Mouse (Mus musculus): Measurements from ENCODE around the gene Rbm20. TPM values are rescaled to one million over a fixed set of nuclear protein-coding genes. Genes with fewer than 3 reads are reported as not detected.

The Rbm20 gene
- polyA plus RNA-seq, 1 experiment from 2014 or later: 4.0 TPM

DNA sequence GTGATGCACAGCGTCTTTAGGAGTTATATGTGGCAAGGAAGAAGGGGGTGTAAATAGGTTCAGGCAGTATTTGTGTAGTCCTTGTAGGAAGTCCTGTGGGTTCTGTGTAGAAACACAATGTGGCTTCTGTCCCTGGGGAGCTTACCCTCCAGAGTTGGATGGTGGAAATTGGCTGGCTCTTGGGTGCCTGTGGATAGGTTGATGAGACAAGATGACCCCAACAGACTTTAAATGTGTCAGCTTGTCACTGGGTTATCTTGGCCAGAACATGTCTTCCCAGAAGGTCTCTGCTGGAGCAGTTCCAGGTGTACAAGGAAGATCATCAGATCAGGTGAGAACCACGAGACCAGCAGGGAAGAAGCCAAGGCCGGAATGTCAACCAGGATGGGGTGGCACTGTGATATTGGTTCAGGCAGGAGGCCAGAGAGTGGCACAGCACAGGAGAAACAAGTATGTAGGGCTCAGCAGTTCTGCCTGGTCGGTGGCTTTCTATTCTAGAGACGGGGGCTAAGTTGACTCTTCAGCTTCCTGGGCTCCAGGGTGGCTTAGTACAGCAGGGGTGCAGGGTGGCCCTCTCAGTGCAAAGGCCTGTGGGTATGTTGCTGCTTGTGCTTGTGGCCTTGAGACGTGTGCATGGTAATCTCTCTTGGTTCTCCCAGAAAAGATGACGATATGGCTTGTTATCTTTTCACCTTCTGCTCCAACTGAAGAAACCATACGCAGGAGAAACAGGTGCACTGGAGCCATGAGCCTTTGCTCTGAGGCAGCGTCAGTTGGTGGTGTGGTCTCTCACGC lies 209.7 kb downstream of the Rbm20 start:
- H3K4me2 ChIP-seq: no peak overlapping the region
- H3K27me3 ChIP-seq: no peaks in the 10 kb centered on the region
- ATAC-seq (ENCODE audit: insufficient number of reproducible peaks, low FRiP score, low TSS enrichment, low read depth): no peak
- no peak overlapping the region for H3K9ac ChIP-seq
- H3K36me3 ChIP-seq: no peaks in the 10 kb centered on the region
- H3K9me3 ChIP-seq: no peaks in the 10 kb centered on the region
- H3K4me1 ChIP-seq: peaks cover 13% of the 10 kb centered on the region
- 89% methylated on average over 10 of the region's 10 CpGs for WGBS
- no peak overlapping the region for H3K27ac ChIP-seq
- H3K4me3 ChIP-seq: no peak overlapping the region

DNA sequence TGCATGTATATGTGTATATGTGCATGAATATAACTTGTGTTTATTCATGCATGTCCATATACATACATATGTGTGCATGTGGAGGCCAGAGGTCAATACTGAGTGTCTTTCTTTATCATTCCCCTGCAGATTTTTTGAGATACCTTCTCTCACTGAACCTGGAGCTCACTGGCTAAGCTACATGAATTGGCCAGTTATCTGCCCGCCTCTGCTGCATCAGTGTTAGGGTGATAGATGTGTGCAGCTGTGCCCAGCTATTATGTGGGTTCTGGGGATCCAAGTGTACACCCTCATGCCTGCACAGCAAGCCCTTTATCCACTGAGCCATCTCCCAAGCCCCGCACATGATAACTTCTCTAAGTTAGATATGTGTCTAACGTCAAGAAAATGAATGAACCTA lies 210.7 kb downstream of the Rbm20 start:
- Histone ChIP-seq H3K27me3 (no peaks in the 10 kb centered on the region), H3K4me3 (no peak overlapping the region), H3K9me3 (no peaks in the 10 kb centered on the region), H3K36me3 (no peaks in the 10 kb centered on the region), H3K27ac (no peak overlapping the region), H3K4me1 (peaks cover 24% of the 10 kb centered on the region), H3K9ac (no peak overlapping the region), H3K4me2 (no peak overlapping the region)
- no peak for ATAC-seq (ENCODE audit: insufficient number of reproducible peaks, low FRiP score, low TSS enrichment, low read depth)
- WGBS: 82% methylated on average over 3 of the region's 3 CpGs

DNA sequence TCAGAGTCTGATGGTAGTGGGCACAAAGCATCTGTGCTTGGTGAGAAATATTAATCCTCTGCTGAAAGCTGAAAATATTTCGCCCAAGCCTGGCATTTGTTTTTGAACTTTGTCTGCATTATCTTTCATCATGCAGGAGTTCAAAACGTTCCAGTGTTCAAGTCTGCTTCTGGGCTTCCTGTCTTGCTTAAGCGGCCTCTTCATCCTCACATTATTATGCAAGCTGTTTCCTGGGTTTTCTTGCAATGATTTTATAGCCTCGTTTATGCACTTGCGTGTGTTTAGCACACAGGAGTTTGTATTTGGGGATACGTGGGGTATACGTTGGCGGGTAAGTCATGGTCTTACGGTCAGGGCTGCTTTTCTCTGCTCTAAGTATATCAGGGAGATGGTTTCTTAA lies 211.2 kb downstream of the Rbm20 start:
- WGBS: 58% methylated on average over 9 of the region's 9 CpGs
- Histone ChIP-seq H3K27ac (no peak overlapping the region), H3K9me3 (no peaks in the 10 kb centered on the region), H3K27me3 (no peaks in the 10 kb centered on the region), H3K4me1 (peaks cover 29% of the 10 kb centered on the region), H3K4me2 (no peak overlapping the region), H3K36me3 (no peaks in the 10 kb centered on the region), H3K9ac (no peak overlapping the region), H3K4me3 (no peak overlapping the region)
- ATAC-seq (ENCODE audit: insufficient number of reproducible peaks, low FRiP score, low TSS enrichment, low read depth): no peak

DNA sequence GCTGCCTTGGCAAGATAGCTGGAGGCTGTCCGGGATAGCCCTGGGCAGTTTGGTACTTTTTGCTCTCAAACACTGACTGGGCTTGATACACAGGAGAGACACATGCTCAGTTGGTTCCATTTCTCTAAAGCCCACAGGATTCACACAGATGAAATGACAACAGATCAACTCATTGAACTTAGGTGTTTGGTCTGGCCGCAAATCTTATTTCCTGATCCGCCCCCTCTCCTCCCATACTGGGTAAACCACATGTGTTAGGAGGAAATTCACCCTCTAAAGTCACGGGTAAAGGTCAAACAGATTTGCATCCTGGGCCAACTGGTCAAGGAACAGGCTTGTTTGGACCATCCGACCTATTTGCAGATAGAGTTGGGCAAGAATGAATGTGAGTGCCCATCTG lies 212.4 kb downstream of the Rbm20 start:
- no peak overlapping the region for H3K27ac ChIP-seq
- H3K27me3 ChIP-seq: no peaks in the 10 kb centered on the region
- H3K4me3 ChIP-seq: no peak overlapping the region
- no peak overlapping the region for H3K4me2 ChIP-seq
- WGBS: 60% methylated on average over 5 of the region's 5 CpGs
- no peak overlapping the region for H3K9ac ChIP-seq
- no peaks in the 10 kb centered on the region for H3K9me3 ChIP-seq
- H3K36me3 ChIP-seq: no peaks in the 10 kb centered on the region
- H3K4me1 ChIP-seq: peaks cover 40% of the 10 kb centered on the region
- no peak for ATAC-seq (ENCODE audit: insufficient number of reproducible peaks, low FRiP score, low TSS enrichment, low read depth)

DNA sequence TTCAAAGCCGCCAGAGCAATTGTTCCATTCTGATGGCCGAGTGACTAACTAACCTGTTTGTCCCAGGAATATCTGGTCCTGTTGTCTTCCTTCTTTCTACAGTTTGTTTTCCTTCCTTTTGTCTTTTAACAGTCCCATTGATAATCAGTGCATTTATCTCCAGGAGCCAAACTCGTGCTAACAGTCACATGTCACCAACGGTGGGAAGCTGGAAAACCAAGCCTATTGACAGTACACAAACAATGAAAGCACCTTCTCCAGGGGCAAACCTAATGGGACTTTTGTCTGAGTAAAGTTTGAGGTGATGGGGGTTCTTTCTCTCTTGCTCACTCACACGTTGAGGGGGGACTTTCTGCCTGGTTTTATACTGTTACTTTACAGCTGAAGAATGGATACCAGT lies 213.2 kb downstream of the Rbm20 start:
- Histone ChIP-seq H3K27me3 (no peaks in the 10 kb centered on the region), H3K4me2 (no peak overlapping the region), H3K9ac (no peak overlapping the region), H3K4me3 (no peak overlapping the region), H3K36me3 (no peaks in the 10 kb centered on the region), H3K4me1 (peaks cover 47% of the 10 kb centered on the region), H3K27ac (no peak overlapping the region), H3K9me3 (no peaks in the 10 kb centered on the region)
- WGBS: 63% methylated on average over 5 of the region's 5 CpGs
- no peak for ATAC-seq (ENCODE audit: insufficient number of reproducible peaks, low FRiP score, low TSS enrichment, low read depth)

DNA sequence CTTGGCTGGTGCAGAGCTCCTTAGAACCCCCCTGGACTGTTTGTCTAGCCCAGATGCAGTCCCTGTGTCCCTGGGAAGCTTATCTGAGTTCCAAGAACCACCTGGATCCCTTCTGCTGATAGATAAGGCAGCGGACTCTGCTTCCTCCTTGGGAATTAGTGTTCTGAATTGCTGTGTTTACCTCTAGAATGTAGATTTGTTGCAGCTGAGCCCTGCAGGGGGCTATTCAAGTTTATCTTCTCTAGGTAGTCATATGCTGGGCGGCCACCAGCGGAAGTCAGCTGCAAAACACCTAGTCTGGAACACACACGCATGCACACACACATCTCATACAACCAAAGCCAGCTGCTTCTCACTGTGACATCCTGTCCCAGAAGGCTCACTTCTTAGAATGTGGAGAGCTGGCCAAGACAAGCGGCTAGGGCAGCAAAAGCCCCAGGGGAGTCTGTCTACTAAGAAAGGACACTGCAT lies 213.7 kb downstream of the Rbm20 start:
- no peak for ATAC-seq (ENCODE audit: insufficient number of reproducible peaks, low FRiP score, low TSS enrichment, low read depth)
- no peak overlapping the region for H3K9ac ChIP-seq

DNA sequence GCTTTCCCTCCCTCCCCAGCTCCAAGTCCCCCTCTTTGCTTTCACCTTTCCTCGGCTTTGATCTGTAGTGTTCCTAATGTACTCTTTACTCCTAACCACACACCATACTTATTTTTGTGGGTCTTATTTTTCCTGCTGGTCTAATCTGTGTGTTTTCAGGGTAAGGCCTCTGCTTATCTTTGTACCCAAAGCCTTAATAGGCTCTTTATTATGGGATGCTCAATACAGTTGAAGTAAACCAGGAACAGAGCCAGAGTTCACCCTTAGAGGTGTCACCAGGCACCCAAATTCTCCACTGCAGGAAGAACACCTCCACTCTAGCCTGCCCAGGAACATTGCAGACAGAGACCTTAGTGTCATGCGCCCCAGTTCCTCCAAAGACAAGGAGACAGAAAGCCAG lies 214.5 kb downstream of the Rbm20 start:
- H3K4me1 ChIP-seq: peaks cover 57% of the 10 kb centered on the region
- no peaks in the 10 kb centered on the region for H3K27me3 ChIP-seq
- no peak overlapping the region for H3K9ac ChIP-seq
- no peak for ATAC-seq (ENCODE audit: insufficient number of reproducible peaks, low FRiP score, low TSS enrichment, low read depth)
- no peak overlapping the region for H3K4me3 ChIP-seq
- 79% methylated on average over 2 of the region's 2 CpGs for WGBS
- peak overlapping the region; percentile 91 for H3K27ac ChIP-seq
- no peak overlapping the region for H3K4me2 ChIP-seq
- H3K9me3 ChIP-seq: no peaks in the 10 kb centered on the region
- no peaks in the 10 kb centered on the region for H3K36me3 ChIP-seq

More for the DNA sequence above, 213.7 kb downstream of the Rbm20 start:
- Histone ChIP-seq H3K4me1 (peaks cover 53% of the 10 kb centered on the region), H3K4me2 (no peak overlapping the region), H3K27me3 (no peaks in the 10 kb centered on the region), H3K36me3 (no peaks in the 10 kb centered on the region), H3K4me3 (no peak overlapping the region), H3K27ac (peak overlapping the region; percentile 91; the same call in 1 of the 2 replicates), H3K9me3 (no peaks in the 10 kb centered on the region)
- WGBS: 66% methylated on average over 5 of the region's 5 CpGs

DNA sequence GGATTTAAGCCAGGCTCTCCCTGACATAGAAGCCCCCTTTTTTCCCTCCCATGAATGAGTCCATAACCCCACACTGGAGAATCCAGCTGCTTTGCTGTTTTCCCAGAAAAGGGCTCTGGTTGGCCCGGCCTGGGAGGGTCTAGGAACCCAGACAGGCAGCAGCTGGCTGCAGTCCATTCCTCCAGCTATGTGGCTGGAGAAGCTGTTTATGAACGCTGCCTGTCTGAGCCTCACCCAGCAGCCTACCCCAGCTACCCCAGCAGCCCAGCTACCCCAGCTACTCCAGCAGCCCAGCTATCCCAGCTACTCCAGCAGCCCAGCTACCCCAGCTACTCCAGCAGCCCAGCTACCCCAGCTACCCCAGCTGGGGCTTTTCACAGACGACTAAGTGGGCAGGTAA lies 215.0 kb downstream of the Rbm20 start, which contains the start of gene Pdcd4:
Pdcd4 (plus strand) TSS at position 171 of the 400 bp plus-strand sequence.
- H3K9ac ChIP-seq: no peak within 1 kb of the TSS
- H3K27ac ChIP-seq: peak within 1 kb of the TSS; percentile 91
- no peaks in the 10 kb centered on the region for H3K27me3 ChIP-seq
- peak; percentile 65 for ATAC-seq (ENCODE audit: insufficient number of reproducible peaks, low FRiP score, low TSS enrichment, low read depth)
- H3K4me2 ChIP-seq: no peak within 1 kb of the TSS
- H3K4me3 ChIP-seq: no peak within 1 kb of the TSS; the same call in 1 of the 2 replicates
- peaks cover 57% of the 10 kb centered on the region for H3K4me1 ChIP-seq
- no peaks in the 10 kb centered on the region for H3K36me3 ChIP-seq
- H3K9me3 ChIP-seq: no peaks in the 10 kb centered on the region
- 10% methylated on average over 3 of the region's 3 CpGs for WGBS

DNA sequence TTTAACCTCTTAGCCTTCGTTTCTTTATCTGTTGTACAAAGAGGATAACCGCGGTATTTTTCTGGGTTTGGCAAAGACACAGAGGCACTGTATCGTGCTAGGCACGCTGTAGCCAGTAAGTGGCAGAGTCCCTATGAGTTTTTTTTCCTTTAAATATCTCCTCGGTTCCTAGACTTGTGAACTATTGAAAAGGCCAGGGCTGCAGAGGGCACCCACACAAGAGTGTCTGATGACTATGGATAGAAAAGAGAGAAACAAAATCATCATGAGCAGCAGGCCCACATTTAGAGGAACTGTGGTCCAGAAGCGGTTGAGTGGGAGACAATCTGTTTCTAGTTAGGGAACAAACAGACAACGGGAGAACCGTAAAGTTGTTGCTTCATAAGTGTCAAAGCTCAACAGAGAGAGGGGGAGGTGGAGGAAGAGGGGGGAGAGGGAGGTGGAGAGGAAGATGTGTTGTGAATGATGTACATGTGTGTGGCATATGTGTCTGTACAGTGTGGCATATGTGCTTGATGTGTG lies 215.8 kb downstream of the Rbm20 start:
- H3K27ac ChIP-seq: peak overlapping the region; percentile 91
- H3K4me1 ChIP-seq: peaks cover 58% of the 10 kb centered on the region
- H3K27me3 ChIP-seq: no peaks in the 10 kb centered on the region
- no peak for ATAC-seq (ENCODE audit: insufficient number of reproducible peaks, low FRiP score, low TSS enrichment, low read depth)
- H3K4me2 ChIP-seq: no peak overlapping the region
- no peaks in the 10 kb centered on the region for H3K36me3 ChIP-seq
- H3K4me3 ChIP-seq: no peak overlapping the region
- H3K9me3 ChIP-seq: no peaks in the 10 kb centered on the region
- no peak overlapping the region for H3K9ac ChIP-seq
- WGBS: 46% methylated on average over 9 of the region's 9 CpGs

DNA sequence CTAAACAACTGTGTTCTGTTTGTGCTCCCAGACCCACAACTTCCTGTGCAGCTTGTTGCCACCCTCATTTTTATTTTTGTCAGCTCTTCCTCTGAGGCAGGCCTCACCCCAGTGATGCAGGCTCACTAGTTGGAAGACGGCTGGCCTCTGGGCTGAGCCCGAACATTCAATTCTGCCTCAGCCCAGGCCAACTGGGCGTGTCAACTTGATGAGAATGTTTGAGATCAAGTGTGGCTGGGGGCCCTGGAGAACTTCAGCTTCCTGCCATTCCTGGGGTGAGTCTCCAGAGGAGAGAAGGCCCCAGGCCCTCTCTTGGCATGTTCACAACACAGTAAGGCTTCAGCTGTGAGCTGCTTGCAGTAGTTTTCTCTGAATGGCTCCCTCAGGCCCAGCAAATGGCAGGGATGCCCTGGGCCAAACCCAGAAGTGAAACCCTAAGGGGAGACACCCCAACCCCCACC lies 216.6 kb downstream of the Rbm20 start:
- Histone ChIP-seq H3K27ac (peak overlapping the region; percentile 91), H3K9me3 (no peaks in the 10 kb centered on the region), H3K36me3 (no peaks in the 10 kb centered on the region), H3K4me2 (no peak overlapping the region), H3K4me3 (no peak overlapping the region), H3K4me1 (peaks cover 66% of the 10 kb centered on the region), H3K9ac (no peak overlapping the region), H3K27me3 (no peaks in the 10 kb centered on the region)
- ATAC-seq (ENCODE audit: insufficient number of reproducible peaks, low FRiP score, low TSS enrichment, low read depth): no peak
- 31% methylated on average over 3 of the region's 3 CpGs for WGBS

DNA sequence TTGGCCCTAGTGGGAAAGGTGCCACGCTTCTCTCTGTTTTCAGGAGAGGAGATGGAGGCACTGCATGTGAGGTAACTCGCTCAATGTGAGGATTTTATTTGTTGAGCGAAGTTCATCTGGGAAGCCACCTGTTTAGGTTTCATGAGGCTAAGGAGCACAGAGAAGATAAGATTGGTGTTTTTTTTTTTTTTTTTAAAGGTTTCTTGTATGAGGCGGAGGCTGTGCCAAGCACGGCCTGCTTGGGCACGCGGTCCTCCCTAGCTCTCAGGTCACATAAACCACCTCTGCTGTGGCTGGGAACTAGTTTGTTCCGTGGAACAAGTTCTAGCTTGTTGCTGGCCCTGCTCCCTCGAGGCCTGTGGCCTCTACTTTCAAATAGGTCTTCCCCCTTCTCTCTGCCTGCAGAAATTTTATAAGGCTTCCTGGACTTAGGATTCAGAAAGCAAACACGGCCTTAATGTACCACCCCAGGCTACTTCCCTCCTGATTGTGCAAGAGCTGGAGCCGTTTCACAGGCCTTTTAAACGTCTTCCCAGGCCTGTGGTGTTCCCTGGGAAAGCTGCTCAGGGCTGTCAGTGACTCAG lies 217.5 kb downstream of the Rbm20 start:
- no peaks in the 10 kb centered on the region for H3K9me3 ChIP-seq
- peak overlapping the region; percentile 91 for H3K27ac ChIP-seq
- no peaks in the 10 kb centered on the region for H3K27me3 ChIP-seq
- no peaks in the 10 kb centered on the region for H3K36me3 ChIP-seq
- WGBS: 37% methylated on average over 12 of the region's 12 CpGs
- H3K4me2 ChIP-seq: no peak overlapping the region
- H3K4me1 ChIP-seq: peaks cover 72% of the 10 kb centered on the region
- H3K4me3 ChIP-seq: no peak overlapping the region
- no peak overlapping the region for H3K9ac ChIP-seq
- ATAC-seq (ENCODE audit: insufficient number of reproducible peaks, low FRiP score, low TSS enrichment, low read depth): no peak

DNA sequence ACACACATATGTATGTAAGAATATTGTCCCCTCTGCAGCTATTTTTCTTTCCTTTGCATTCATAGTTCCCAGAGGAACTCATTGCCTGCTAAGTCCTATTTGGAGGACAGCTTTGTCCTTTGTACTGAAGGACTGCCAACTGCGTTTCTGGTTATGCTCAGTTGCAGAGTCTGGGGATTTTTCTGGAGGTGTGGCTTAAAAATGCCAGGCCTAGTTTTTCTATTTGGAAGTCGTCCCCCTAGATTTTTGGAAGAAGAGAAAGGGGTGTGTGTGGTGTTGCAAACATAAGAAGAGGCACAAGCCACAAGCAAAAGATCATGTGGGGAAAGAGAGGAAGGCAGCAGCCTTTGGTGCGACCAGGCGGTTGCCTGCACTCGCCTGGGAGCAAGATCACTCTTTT lies 220.9 kb downstream of the Rbm20 start:
- 65% methylated on average over 5 of the region's 5 CpGs for WGBS
- ATAC-seq (ENCODE audit: insufficient number of reproducible peaks, low FRiP score, low TSS enrichment, low read depth): no peak
- H3K4me1 ChIP-seq: peaks cover 74% of the 10 kb centered on the region
- no peaks in the 10 kb centered on the region for H3K27me3 ChIP-seq
- no peak overlapping the region for H3K4me2 ChIP-seq
- H3K27ac ChIP-seq: peak overlapping the region; percentile 9; the same call in 1 of the 2 replicates
- no peaks in the 10 kb centered on the region for H3K36me3 ChIP-seq
- no peak overlapping the region for H3K4me3 ChIP-seq
- no peaks in the 10 kb centered on the region for H3K9me3 ChIP-seq
- no peak overlapping the region for H3K9ac ChIP-seq

All from limb, embryonic 15.5 days (tissue).